Mouse (Mus musculus) ES-CJ7 (cell line): ENCODE measurements around the gene Duoxa2.

Experiments
- DNase-seq: peaks from one replicate; pipeline ENCODE4 v3.0.0; 2011; ENCODE audit warnings: low read depth, low spot score

The Duoxa2 gene

DNA sequence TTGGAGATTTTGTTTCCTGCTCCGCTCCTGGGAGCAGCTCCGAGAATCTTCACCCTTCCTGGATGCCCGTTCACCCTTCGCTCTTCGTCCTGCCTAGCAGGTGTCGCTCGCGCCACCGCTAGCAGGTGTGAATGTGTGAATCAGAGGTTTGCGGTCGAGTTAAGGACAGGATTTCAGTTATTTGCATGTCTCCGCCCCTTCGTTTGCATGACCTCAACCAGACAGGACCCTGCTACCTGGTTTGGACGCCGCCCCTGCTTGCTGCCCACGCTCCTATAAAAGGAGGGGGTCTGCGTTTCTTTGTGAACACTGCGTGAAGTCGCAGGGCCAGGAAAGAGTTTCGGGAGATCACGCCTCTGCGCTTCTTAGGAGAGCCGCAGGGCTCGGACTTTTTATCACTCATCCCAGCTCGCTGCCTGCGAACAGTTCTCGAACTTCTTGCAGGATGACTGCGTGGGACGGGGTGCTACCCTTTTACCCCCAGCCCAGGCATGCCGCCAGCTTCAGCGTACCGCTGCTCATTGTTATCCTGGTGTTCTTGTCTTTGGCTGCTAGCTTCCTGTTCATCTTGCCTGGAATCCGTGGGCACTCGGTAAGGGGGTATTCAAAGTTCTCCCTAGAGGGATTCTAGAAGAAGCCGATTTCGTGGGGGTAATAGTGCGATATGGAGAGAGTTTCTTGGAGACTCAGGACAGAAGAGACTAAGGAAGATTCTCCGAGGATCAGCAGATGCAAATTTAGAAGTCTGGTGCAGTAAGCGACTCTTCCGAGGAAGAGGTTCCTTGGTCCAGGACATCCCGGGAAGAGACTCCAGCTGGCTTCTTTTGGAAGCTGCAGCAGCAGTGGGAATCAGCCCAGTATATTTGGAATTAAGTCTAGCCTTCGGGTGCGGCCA, at the start of gene Duoxa2:
TSS of gene Duoxa2 (plus strand) at position 305 of the 895 bp plus-strand sequence.
- DNase-seq: peak; percentile 83

DNA sequence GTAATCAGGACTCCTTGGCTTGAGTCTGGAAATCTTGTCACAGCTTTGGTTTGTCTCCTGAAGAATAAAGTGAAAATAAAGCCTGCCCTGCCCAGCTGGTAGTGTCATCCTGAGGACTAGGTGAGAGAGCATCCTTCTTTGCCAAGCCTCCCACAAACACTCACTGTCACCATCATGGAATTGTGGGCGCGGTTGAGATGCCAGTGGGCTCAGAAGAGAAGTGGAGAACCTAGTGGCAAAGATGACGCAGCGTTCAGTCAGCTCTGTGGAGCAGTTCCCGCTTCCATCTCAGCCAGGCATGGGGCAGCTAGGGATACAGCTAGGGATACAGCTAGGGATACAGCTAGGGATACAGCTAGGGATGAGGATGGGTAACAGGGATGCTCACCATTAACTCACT, 42.7 kb upstream of the Duoxa2 start:
- DNase-seq: no peak

DNA sequence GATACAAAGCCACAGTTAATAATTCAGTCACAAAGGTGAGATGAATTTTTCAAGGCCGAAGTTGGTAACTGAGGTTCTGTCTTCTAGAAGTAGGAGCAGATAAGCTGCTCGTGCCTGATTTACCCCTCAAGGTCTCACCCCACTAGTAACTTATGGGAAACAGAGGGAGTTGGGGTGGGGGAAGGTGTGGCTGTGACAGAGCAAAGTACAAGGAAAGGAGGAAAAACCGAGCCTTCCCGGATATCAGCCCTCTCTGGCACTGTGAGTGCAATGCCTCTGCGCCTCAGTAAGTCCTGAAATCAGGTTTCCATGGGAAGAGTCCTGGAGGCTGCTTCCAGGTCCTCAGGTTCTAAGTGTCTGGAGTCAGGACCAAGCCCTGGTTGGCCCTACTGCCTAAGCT, 38.0 kb upstream of the Duoxa2 start:
- no peak for DNase-seq

DNA sequence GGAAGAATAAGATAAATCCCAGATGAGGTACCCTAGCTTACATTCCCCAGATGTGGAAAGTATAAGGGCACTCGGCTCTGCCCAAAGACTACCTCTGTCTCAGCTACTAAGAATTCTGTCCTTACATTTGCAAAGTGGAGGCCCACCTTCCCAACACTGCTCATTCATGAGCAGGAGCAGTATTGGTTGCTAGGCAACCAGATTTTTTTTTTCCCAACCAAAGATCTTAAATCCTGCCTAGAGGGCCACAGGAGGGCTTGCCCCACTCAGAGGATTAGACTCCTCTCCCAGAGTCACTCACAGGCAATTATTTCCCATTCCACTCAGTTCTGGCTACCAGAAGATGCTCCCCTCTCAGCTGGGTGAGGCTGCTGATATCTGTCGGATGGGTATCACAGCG, 34.0 kb upstream of the Duoxa2 start:
- peak; percentile 20 for DNase-seq

DNA sequence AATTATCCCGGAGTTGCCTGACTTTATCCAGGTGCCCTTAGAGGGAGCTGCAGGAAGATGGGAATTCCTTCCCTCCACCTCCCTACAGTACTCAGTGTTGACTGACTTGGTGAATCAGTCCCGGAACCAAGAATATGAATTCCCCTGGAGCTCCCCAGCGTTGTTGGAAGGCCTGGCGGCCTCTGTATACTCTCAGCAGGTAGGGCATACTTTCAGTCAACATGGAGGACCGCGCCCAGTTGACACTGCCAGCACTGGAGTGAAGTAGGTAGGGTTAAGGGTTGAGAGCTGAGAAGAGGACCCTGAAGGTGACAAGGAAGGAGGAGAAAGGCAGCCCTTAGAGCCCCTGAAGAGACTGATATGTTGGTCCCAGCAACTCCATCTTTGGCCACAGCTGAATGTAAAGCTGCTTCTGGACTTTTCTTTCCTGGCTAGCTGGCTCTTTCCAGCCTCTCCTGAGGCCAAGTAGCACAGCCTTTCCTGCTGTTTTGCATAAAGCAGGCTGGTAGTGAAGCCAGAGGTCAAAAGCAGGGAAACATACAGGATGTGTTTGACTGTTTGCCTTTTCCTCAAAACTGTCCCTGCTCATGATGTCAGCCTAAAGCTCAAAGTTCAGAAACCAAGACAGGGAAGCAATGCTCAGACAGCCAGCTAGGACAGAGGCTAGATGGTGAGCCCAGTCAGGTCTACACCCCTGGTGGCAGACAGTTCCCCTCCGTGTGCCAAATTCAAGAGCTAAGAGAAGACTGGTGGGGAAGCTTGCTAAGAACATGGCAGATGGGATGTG, 32.1 kb upstream of the Duoxa2 start:
- no peak for DNase-seq

DNA sequence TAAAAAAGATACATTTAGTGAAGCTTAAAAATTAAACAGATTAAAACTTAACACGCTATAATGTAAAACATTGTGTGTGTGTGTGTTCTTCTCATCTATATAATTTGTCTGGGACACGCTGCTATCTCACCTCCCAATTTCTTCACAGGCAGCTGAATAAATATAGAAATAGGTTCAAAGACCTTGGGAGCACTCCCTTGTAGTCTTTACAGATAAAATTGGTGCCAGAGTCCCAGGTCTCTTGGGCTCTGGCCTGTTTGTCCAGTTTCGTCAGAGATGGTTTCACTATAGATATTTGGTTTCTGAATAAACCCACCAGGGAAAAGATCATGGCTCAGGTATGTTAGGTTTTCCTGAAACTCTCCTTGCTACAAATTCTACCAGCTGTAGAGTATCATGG, 19.9 kb upstream of the Duoxa2 start:
- no peak for DNase-seq

DNA sequence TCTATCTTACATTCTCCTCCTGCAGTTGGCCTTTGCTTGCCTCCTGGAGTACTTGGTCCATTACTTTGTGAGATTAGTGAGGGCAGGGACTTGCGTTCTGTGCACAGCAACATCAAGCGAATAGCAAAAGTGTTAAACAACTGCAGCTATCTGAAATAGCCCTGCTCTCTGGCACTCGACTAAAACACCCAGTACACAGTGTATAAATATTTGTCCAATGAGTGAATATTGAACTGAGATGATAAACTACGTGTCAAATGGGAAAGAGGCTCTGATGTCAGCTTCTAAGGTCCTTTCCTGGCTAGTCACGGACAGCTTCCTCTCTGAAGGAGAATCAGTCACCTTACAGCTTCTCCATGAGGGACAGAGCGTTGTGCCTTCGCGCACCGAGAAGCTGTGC, 14.6 kb upstream of the Duoxa2 start:
- DNase-seq: no peak

DNA sequence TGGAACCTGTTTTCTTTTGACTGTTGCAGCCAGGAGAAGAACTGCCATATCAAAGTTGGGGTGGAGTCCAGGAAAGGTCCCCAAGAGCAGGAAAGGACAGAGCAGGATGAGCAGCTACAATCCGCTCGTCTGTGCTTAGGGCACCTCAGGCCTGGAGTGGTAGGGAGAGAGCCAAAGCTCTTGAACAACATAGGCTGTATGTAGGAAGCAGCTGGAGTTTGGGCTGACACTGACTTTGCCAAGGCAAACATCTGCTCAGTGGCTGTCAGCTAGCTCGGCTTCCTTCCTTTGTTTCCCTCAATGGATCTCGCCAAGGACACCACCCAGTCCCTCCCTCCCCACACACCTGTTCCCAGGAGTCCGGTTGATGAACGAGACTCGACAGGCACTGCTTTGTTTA, 12.6 kb upstream of the Duoxa2 start:
- no peak for DNase-seq

DNA sequence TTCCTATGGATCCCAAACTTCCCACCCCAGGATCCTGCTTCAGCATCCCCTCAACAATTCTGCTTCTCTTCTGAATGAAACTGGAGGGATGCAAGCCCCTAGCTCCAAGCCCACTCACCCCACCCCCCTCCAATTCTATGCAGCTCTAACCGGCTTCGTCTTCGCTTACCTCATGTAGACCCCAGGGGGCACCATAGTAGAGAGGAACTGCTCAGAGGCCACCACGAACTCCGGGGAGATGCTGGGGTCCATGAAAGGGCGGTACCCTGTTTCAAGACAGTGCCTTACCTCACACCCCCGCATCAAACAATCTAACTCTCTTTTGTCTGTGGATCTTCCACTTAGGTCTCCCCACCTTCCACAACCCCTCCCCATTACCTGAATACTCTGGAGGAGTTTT, 3.8 kb upstream of the Duoxa2 start:
- DNase-seq: no peak

DNA sequence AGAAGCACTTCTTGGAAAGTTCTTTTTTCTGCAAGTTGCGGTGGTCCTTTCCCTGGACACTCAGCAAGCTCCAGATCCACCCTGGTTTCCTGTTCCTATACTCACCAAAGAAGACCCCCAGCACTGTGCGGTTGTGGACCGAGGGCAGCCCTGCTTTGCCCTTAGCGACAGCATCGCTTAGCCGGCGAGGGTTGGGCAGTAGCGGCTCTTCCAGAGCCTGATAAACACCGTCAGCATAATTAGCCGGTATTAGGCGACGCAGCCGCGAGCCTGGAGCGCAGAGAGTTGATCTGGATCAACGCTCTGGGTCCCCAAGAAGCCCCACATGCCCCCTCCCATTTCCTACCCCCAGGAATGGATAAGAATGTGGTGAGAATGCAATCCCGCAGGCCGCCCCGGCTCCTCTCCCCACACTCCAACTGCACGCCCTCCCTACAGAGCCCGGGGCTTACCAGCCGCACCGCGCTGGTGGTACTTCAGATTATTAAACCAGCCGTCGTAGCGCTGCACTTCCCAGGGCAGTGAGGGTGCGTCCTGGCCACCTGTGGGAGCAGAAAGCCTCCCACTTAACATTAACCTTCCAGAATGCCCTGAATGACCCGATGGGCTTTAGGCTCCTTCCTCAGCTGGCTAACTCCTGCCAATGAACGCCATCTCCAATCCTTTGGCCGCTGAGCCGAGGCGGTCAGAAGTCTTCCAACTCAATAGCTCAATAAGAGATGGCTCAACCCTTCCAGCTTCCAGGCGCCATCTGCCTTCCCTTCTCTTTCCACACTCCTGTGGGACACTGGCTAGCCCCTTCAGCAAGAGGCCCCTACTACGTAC, 1.2 kb upstream of the Duoxa2 start:
- no peak for DNase-seq

DNA sequence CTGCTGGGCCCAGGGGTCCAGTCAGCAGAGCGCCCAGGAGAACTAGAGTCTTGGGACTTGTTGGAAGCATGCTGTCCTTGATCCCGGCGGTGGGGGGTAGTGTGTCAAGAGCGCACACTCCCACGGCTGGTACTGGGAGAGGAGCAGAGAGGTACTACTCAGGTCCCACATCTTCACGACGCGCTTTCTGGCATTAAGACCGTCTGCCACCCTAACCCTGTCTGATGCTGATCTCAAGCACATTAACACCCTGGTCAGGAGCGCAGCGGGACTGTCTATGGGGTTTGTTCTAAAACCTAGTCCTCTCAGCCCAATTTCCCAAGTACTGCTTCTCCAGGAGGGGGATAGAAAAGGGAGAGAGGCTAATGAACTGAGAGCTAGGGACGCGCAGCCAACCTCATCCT, 602 bp upstream of the Duoxa2 start, which contains the start of gene Duox2:
TSS of gene Duox2 (minus strand) at position 354 of the 404 bp plus-strand sequence.
- no peak for DNase-seq

DNA sequence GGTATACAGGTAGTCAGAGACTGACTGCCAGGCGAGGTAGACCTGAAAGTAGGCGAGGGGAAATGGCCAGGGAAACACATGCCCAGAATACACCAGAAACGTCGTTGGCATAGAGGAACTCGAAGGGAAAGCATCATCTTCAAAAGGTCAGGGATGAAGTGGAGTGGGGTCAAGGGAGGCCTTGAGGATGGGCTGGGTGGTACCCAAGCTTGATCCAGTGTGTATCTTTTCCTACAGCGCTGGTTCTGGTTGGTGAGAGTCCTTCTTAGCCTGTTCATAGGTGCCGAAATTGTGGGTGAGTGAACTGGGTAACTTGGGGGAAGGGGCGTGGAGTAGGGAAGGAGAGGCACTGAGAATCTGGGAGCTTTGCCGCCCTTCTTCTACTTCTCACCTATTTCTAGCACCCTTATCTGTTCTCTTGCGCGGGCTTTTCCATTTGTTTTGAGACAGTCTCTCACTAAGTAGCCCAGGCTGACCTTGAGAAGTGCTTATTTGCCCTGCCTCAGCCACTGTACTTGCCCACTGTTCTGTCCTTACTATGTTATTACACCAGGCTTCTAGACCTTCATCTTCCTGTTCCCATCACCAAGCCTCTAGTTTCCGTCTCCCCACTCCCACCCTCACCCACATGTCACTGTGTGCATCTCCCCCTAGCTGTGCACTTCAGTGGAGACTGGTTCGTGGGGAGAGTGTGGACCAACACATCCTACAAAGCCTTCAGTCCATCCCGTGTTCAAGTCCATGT, 1.4 kb downstream of the Duoxa2 start:
- no peak for DNase-seq

DNA sequence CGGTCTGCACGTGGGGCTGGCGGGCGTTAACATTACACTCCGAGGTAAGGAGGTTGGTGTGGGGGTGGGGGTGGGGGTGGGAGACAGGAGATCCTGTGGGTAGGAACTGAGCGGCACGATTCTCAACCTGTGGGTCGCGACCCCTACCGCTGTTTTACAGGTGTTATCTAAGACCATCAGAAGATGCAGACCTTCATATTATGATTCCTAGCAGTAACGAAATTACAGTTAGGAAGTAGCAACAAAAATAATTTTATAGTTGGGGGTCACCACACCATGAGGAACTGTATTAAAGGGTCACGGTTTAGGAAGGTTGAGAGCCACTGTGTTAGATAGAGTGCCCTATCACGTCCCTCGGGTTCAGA, 1.9 kb downstream of the Duoxa2 start:
- no peak for DNase-seq

DNA sequence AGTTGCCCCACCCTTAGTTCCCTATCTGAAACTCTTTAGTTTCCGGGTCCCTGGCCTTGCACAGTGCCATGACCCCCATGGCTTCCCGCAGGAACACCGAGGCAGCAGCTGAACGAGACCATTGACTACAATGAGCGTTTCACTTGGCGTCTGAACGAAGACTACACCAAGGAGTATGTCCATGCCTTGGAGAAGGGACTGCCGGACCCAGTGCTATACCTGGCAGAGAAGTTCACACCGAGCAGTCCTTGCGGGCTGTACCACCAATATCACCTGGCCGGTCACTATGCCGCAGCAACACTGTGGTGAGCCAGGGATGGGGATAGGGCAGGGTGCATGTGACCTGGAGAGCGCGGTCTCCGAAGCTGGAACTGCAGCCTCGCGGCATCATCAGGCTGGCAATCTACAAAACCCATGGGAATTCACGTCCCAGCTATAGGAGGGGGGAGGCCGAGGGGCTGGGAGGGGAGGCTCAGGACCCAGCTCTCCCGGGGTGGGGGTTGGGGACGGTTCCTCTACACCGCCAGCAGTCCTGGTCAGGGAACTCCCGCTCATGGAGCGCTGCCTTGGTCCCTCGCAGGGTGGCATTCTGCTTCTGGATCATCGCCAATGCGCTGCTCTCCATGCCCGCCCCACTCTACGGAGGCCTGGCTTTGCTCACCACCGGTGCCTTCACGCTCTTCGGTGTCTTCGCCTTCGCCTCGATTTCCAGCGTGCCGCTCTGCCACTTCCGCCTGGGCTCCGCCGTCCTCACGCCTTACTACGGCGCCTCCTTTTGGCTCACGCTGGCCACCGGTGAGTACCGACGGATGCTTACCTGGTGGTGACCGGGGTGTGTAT, 2.6 kb downstream of the Duoxa2 start:
- no peak for DNase-seq

DNA sequence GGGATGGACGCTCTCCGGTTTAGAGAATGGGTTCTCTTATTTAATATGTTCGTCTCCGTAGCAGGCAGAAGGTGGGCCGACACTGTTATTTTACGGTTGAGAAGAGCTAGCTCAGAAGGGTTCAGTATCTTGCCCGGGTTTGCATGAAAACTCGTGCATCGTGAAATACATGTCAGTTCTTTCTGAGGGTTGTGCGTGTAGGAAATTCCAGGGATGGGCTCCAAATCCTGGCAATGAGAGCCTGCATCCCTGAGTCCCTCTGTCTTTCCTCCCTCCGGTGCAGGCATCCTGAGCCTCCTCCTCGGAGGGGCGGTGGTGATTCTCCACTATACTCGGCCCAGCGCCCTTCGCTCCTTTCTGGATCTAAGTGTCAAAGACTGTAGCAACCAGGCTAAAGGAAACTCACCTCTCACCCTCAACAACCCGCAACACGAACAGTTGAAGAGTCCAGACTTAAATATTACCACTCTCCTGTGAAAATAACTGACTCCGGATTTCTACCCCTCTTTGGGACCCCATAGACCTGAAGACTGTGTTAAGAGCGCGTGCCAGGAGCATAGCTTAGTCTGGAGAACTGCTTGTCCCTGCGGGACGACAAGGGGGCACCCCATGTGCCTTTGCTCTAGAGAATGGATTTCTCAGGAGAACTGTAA, 3.3 kb downstream of the Duoxa2 start:
- DNase-seq: no peak

DNA sequence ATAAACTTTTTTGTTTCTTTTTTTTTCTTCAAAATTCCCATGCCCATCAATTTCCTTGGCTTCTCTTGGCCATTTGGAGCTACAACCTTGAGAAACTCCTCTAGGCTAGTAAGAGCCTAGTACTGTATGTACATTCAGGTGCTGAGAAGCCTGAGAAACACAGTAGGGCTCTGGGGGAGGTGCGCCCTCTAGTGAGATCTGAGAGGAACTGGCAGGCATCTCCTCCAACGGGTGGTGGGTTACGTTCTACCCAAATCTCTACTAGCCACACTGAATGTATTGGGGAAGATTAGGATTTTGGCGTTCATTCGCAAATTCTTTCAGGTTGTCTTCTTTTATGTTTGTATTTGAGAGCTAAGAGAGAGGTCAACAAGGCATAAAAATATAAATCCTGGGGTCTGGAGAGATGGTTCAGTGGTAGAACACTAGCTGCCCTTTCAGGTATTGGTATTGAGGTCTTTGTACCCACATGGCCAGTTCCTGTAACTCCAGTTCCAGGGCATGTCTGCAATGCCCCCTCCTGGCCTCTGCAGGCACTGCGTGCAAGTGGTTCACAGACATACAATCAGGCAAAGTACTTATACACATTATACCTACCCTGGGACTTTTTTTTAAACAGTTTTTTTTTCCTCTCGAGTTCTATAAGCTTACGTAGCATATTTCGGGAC, 4.0 kb downstream of the Duoxa2 start:
- DNase-seq: peak; percentile 94

DNA sequence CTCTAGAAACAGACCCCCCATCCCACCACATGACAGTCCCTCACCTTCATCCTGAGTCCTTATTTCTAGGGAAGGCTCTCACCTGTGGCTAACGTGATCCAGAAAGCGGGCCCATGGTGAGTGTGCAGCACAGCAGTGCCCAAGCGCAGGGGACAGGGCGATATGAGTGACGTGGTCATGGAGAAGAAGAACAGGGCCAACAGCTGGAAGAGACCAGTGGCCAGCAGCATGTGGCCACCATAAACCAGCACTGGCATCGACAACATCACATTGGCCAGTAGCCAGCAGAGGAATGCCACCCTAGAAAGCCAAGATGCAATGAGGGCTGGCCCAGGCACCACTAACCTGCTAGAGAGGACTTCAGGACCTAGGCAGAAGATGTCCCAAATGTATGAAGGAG, 5.8 kb downstream of the Duoxa2 start:
- DNase-seq: no peak

DNA sequence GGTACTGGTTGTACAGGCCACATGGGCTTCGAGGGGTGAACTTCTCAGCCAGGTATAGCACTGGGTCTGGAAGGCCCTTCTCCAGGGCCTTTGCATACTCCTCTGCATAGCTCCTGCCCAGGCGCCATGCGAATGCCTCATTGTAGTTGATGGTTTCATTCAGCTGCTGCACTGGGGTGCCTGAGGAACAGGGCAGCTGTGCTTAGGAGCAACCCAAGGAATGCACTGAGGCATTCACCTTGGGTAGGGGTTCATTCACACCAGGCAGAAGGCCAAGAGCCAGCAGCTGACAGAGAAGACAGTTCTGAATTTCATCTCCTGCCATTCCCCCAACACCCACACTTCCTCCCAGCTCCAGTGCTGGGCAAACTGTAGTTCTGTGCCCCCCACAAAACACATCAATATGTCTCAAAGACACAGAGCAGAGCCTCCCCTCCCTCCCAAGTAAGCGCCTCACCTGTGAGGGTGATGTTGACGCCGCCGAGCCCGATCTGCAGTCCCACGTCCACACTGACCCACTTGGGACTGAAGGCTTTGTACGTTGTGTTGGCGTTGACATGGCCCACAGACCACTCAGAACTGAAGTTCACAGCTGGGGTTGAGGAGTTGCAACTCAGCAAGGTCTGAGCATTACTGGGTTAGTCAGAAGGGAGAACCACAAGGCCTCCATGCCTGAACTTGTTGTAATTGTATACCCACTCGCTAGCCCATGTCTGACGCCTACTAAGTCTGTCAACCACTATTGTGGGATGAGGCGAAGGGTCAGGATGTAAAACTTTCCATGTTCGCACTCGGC, 6.6 kb downstream of the Duoxa2 start:
- no peak for DNase-seq
